Mouse (Mus musculus): ENCODE measurements around the gene Borcs8. TPM values are rescaled to one million over a fixed set of nuclear protein-coding genes. Genes with fewer than 3 reads are reported as not detected.

The Borcs8 gene
- polyA plus RNA-seq, 1 experiment from 2014 or later: 22.4 TPM

- no peak overlapping the region for H3K4me3 ChIP-seq (replicated peaks)
- no peak overlapping the region for H3K4me2 ChIP-seq
- peaks cover 45% of the 10 kb centered on the region for H3K36me3 ChIP-seq (replicated peaks)
- 73% methylated on average over 4 of the region's 4 CpGs for WGBS (ENCODE audit: insufficient replicate concordance)
- H3K9me3 ChIP-seq (replicated peaks): no peaks in the 10 kb centered on the region
- H3K4me1 ChIP-seq (replicated peaks): peaks cover 50% of the 10 kb centered on the region
- H3K9ac ChIP-seq: no peak overlapping the region
- no peak for ATAC-seq (ENCODE audit: insufficient read depth)
- H3K27me3 ChIP-seq: no peaks in the 10 kb centered on the region
- no peak overlapping the region for H3K27ac ChIP-seq (replicated peaks)
These were observed 2.7 kb upstream of the Borcs8 start for GRCm38 (mm10) chr8:70136591-70136990.

GRCm38 (mm10) chr8:70137890-70138289 lies 1.4 kb upstream of the Borcs8 start:
- Histone ChIP-seq H3K4me1 (replicated peaks) (peaks cover 38% of the 10 kb centered on the region), H3K27me3 (no peaks in the 10 kb centered on the region), H3K9ac (peak overlapping the region; percentile 67; the same call in 1 of the 2 replicates), H3K4me2 (peak overlapping the region; percentile 80), H3K4me3 (replicated peaks) (peak overlapping the region; percentile 77), H3K36me3 (replicated peaks) (peaks cover 51% of the 10 kb centered on the region), H3K27ac (replicated peaks) (no peak overlapping the region), H3K9me3 (replicated peaks) (no peaks in the 10 kb centered on the region)
- no peak for ATAC-seq (ENCODE audit: insufficient read depth)
- 71% methylated on average over 4 of the region's 4 CpGs for WGBS (ENCODE audit: insufficient replicate concordance)

GRCm38 (mm10) chr8:70139981-70140380 lies 682 bp downstream of the Borcs8 start:
- H3K36me3 ChIP-seq (replicated peaks): peaks cover 47% of the 10 kb centered on the region
- ATAC-seq (ENCODE audit: insufficient read depth): no peak
- peaks cover 25% of the 10 kb centered on the region for H3K4me1 ChIP-seq (replicated peaks)
- peak overlapping the region; percentile 73 for H3K9ac ChIP-seq
- H3K4me3 ChIP-seq (replicated peaks): peak overlapping the region; percentile 77
- H3K9me3 ChIP-seq (replicated peaks): no peaks in the 10 kb centered on the region
- H3K27ac ChIP-seq (replicated peaks): peak overlapping the region; percentile 93
- WGBS (ENCODE audit: insufficient replicate concordance): 6% methylated on average over 9 of the region's 9 CpGs
- peak overlapping the region; percentile 80 for H3K4me2 ChIP-seq
- no peaks in the 10 kb centered on the region for H3K27me3 ChIP-seq

GRCm38 (mm10) chr8:70147678-70148607 lies 8.6 kb downstream of the Borcs8 start:
- no peak overlapping the region for H3K27ac ChIP-seq (replicated peaks)
- H3K4me1 ChIP-seq (replicated peaks): peaks cover 18% of the 10 kb centered on the region
- no peaks in the 10 kb centered on the region for H3K9me3 ChIP-seq (replicated peaks)
- H3K27me3 ChIP-seq: peaks cover 8% of the 10 kb centered on the region
- no peak overlapping the region for H3K4me3 ChIP-seq (replicated peaks)
- no peak overlapping the region for H3K9ac ChIP-seq
- 53% methylated on average over 7 of the region's 7 CpGs for WGBS (ENCODE audit: insufficient replicate concordance)
- peaks cover 35% of the 10 kb centered on the region for H3K36me3 ChIP-seq (replicated peaks)
- no peak for ATAC-seq (ENCODE audit: insufficient read depth)
- no peak overlapping the region for H3K4me2 ChIP-seq

- WGBS (ENCODE audit: insufficient replicate concordance): 24% methylated on average over 13 of the region's 13 CpGs
- peaks cover 19% of the 10 kb centered on the region for H3K4me1 ChIP-seq (replicated peaks)
- H3K27ac ChIP-seq (replicated peaks): no peak overlapping the region
- no peak overlapping the region for H3K4me2 ChIP-seq
- H3K4me3 ChIP-seq (replicated peaks): no peak overlapping the region
- H3K9ac ChIP-seq: no peak overlapping the region
- no peak for ATAC-seq (ENCODE audit: insufficient read depth)
- peaks cover 18% of the 10 kb centered on the region for H3K27me3 ChIP-seq
- H3K9me3 ChIP-seq (replicated peaks): no peaks in the 10 kb centered on the region
- peaks cover 17% of the 10 kb centered on the region for H3K36me3 ChIP-seq (replicated peaks)
These were observed 10.9 kb downstream of the Borcs8 start for GRCm38 (mm10) chr8:70150158-70150557.

GRCm38 (mm10) chr8:70152537-70153257 lies 13.4 kb downstream of the Borcs8 start:
- H3K27me3 ChIP-seq: peaks cover 42% of the 10 kb centered on the region
- ATAC-seq (ENCODE audit: insufficient read depth): peak; percentile 86
- no peaks in the 10 kb centered on the region for H3K36me3 ChIP-seq (replicated peaks)

GRCm38 (mm10) chr8:70157240-70157800 lies 18.0 kb downstream of the Borcs8 start:
- Histone ChIP-seq H3K4me2 (no peak overlapping the region), H3K27me3 (peaks cover 63% of the 10 kb centered on the region), H3K36me3 (replicated peaks) (no peaks in the 10 kb centered on the region), H3K9me3 (replicated peaks) (no peaks in the 10 kb centered on the region), H3K4me3 (replicated peaks) (no peak overlapping the region), H3K9ac (no peak overlapping the region), H3K4me1 (replicated peaks) (peaks cover 25% of the 10 kb centered on the region), H3K27ac (replicated peaks) (no peak overlapping the region)
- ATAC-seq (ENCODE audit: insufficient read depth): no peak
- WGBS (ENCODE audit: insufficient replicate concordance): 68% methylated on average over 1 of the region's 1 CpGs

More at GRCm38 (mm10) chr8:70152537-70153257, 13.4 kb downstream of the Borcs8 start:
- no peak overlapping the region for H3K27ac ChIP-seq (replicated peaks)
- 0 out of 2 replicates have a peak overlapping the region, but pooled peaks have one; percentile 20 for H3K4me3 ChIP-seq (replicated peaks)
- H3K4me1 ChIP-seq (replicated peaks): peaks cover 22% of the 10 kb centered on the region
- H3K9ac ChIP-seq: no peak overlapping the region
- H3K9me3 ChIP-seq (replicated peaks): no peaks in the 10 kb centered on the region
- peak overlapping the region; percentile 55 for H3K4me2 ChIP-seq
- 16% methylated on average over 22 of the region's 22 CpGs for WGBS (ENCODE audit: insufficient replicate concordance)

GRCm38 (mm10) chr8:70158069-70158853 lies 19.0 kb downstream of the Borcs8 start:
- H3K36me3 ChIP-seq (replicated peaks): no peaks in the 10 kb centered on the region
- H3K9ac ChIP-seq: peak overlapping the region; percentile 31; the same call in 1 of the 2 replicates
- H3K9me3 ChIP-seq (replicated peaks): no peaks in the 10 kb centered on the region
- H3K27ac ChIP-seq (replicated peaks): no peak overlapping the region
- peak; percentile 67 for ATAC-seq (ENCODE audit: insufficient read depth)
- 7% methylated on average over 40 of the region's 40 CpGs for WGBS (ENCODE audit: insufficient replicate concordance)
- H3K4me2 ChIP-seq: peak overlapping the region; percentile 90
- H3K4me3 ChIP-seq (replicated peaks): peak overlapping the region; percentile 64
- H3K27me3 ChIP-seq: peaks cover 59% of the 10 kb centered on the region
- H3K4me1 ChIP-seq (replicated peaks): peaks cover 18% of the 10 kb centered on the region

- H3K4me3 ChIP-seq (replicated peaks): no peak overlapping the region
- peaks cover 52% of the 10 kb centered on the region for H3K27me3 ChIP-seq
- no peaks in the 10 kb centered on the region for H3K9me3 ChIP-seq (replicated peaks)
- H3K4me1 ChIP-seq (replicated peaks): peaks cover 18% of the 10 kb centered on the region
- H3K36me3 ChIP-seq (replicated peaks): no peaks in the 10 kb centered on the region
- ATAC-seq (ENCODE audit: insufficient read depth): no peak
- no peak overlapping the region for H3K4me2 ChIP-seq
- no peak overlapping the region for H3K9ac ChIP-seq
- no peak overlapping the region for H3K27ac ChIP-seq (replicated peaks)
- WGBS (ENCODE audit: insufficient replicate concordance): 61% methylated on average over 4 of the region's 4 CpGs
These were observed 19.9 kb downstream of the Borcs8 start for GRCm38 (mm10) chr8:70159211-70159610.

- no peak overlapping the region for H3K4me2 ChIP-seq
- no peak overlapping the region for H3K4me3 ChIP-seq (replicated peaks)
- H3K27ac ChIP-seq (replicated peaks): no peak overlapping the region
- H3K4me1 ChIP-seq (replicated peaks): peaks cover 18% of the 10 kb centered on the region
- H3K9ac ChIP-seq: no peak overlapping the region
- H3K36me3 ChIP-seq (replicated peaks): no peaks in the 10 kb centered on the region
- ATAC-seq (ENCODE audit: insufficient read depth): no peak
- WGBS (ENCODE audit: insufficient replicate concordance): 36% methylated on average over 13 of the region's 13 CpGs
- no peaks in the 10 kb centered on the region for H3K9me3 ChIP-seq (replicated peaks)
- H3K27me3 ChIP-seq: peaks cover 57% of the 10 kb centered on the region
These were observed 20.7 kb downstream of the Borcs8 start for GRCm38 (mm10) chr8:70160015-70160414.

All from liver, embryonic 15.5 days (tissue).